In genomic region chr9:50449048-50449447, GRCm38 (mm10) we compare ENCODE assay signal across 10 mouse cellular contexts. TPM values are rescaled to one million over a fixed set of nuclear protein-coding genes. Genes with fewer than 3 reads are reported as not detected.
DNase-seq lines count a peak whose midpoint lies in the region; ATAC-seq and TF ChIP-seq lines count a peak whose summit lies in the region.
"Had no signal": no experiment of that assay in that cellular context is flagged by ENCODE, and none has a peak within 500 bp of the region (broad histone marks: within the 10 kb centered on the region; RNA-seq: fewer than 3 reads in every experiment).

No protein-coding gene starts in this region.

- H3K36me3 ChIP-seq in heart, embryonic 15.5 days, result no peaks in the 10 kb centered on the region
- H3K36me3 ChIP-seq in midbrain, postnatal 0 days (ENCODE audit: insufficient read depth, low read length), result no peaks in the 10 kb centered on the region
- no peaks in the 10 kb centered on the region for H3K36me3 ChIP-seq in midbrain, embryonic 16.5 days (ENCODE audit: control insufficient read depth, insufficient read depth, low read length)
- H3K36me3 ChIP-seq in stomach, postnatal 0 days (ENCODE audit: control insufficient read depth, insufficient read depth, low read length), result no peaks in the 10 kb centered on the region
- H3K36me3 ChIP-seq: embryonic facial prominence, embryonic 12.5 days had no signal

- no peak for DNase-seq in heart, postnatal 25 days (ENCODE audit: low spot score)
- peak; percentile 84 for DNase-seq in midbrain, postnatal 0 days (ENCODE audit: low spot score)
- peak; percentile 51 to 88 for DNase-seq in cerebellum, postnatal 4 days (ENCODE audit: low spot score in 2 of 2)
- DNase-seq in stomach, postnatal 0 days (ENCODE audit: low spot score), result peak; percentile 28
- DNase-seq in urinary bladder, postnatal 36 days (ENCODE audit: low spot score in 2 of 2), result no peak
- DNase-seq in thymus, postnatal 10 days (ENCODE audit: low spot score in 2 of 2), result no peak

- H3K27ac ChIP-seq in heart, embryonic 15.5 days, result no peak overlapping the region
- H3K27ac ChIP-seq in midbrain, postnatal 0 days (ENCODE audit: low read depth, low read length), result no peak overlapping the region
- H3K27ac ChIP-seq in midbrain, embryonic 16.5 days (ENCODE audit: low read length), result no peak overlapping the region
- no peak overlapping the region for H3K27ac ChIP-seq in stomach, postnatal 0 days (replicated peaks)
- H3K27ac ChIP-seq: embryonic facial prominence, embryonic 12.5 days had no signal

- H3K9me3 ChIP-seq in heart, embryonic 15.5 days (replicated peaks), result no peaks in the 10 kb centered on the region
- H3K9me3 ChIP-seq in midbrain, postnatal 0 days (ENCODE audit: low read length), result no peaks in the 10 kb centered on the region
- H3K9me3 ChIP-seq in midbrain, embryonic 16.5 days (replicated peaks; ENCODE audit: control insufficient read depth, low read length, poor library complexity, severe bottlenecking), result no peaks in the 10 kb centered on the region
- no peaks in the 10 kb centered on the region for H3K9me3 ChIP-seq in stomach, postnatal 0 days (ENCODE audit: control insufficient read depth, low read length)
- H3K9me3 ChIP-seq: embryonic facial prominence, embryonic 12.5 days had no signal

- H3K27me3 ChIP-seq in heart, embryonic 15.5 days, result no peaks in the 10 kb centered on the region
- H3K27me3 ChIP-seq in midbrain, postnatal 0 days (ENCODE audit: insufficient read depth, low read length), result no peaks in the 10 kb centered on the region
- no peaks in the 10 kb centered on the region for H3K27me3 ChIP-seq in midbrain, embryonic 16.5 days (ENCODE audit: control insufficient read depth, insufficient read depth, low read depth, low read length)
- H3K27me3 ChIP-seq in stomach, postnatal 0 days (ENCODE audit: control insufficient read depth, insufficient read depth, low read length), result no peaks in the 10 kb centered on the region
- H3K27me3 ChIP-seq: embryonic facial prominence, embryonic 12.5 days; megakaryocyte, embryonic 14.5 days had no signal

- peaks cover 5% of the 10 kb centered on the region; the same call in 1 of the 2 replicates for H3K4me1 ChIP-seq in heart, embryonic 15.5 days (replicated peaks)
- H3K4me1 ChIP-seq in midbrain, postnatal 0 days (ENCODE audit: insufficient read depth, low read length), result no peaks in the 10 kb centered on the region
- peaks cover 7% of the 10 kb centered on the region for H3K4me1 ChIP-seq in midbrain, embryonic 16.5 days (ENCODE audit: control insufficient read depth, insufficient read depth, low read length)
- peaks cover 3% of the 10 kb centered on the region; the same call in 1 of the 2 replicates for H3K4me1 ChIP-seq in stomach, postnatal 0 days (replicated peaks; ENCODE audit: control insufficient read depth, insufficient read depth)
- H3K4me1 ChIP-seq: embryonic facial prominence, embryonic 12.5 days had no signal

- intact Hi-C loops in heart, postnatal 25 days (cut with DNase I), result loop anchor here (10.0 kb wide), 1 partner anchor 226 kb away; no protein-coding TSS in a partner anchor

- WGBS in heart, embryonic 15.5 days, result 47% methylated on average over 13 of the region's 13 CpGs
- 65% methylated on average over 13 of the region's 13 CpGs for WGBS in midbrain, postnatal 0 days
- 54% methylated on average over 13 of the region's 13 CpGs for WGBS in midbrain, embryonic 16.5 days
- 48% methylated on average over 13 of the region's 13 CpGs for WGBS in stomach, postnatal 0 days

- no peak for TF ChIP-seq EP300 in stomach, postnatal 0 days (optimal IDR thresholded peaks at IDR 0.05)

- no peak overlapping the region for H3K9ac ChIP-seq in heart, embryonic 15.5 days
- no peak overlapping the region for H3K9ac ChIP-seq in midbrain, postnatal 0 days (replicated peaks; ENCODE audit: low read length, poor library complexity, severe bottlenecking)
- H3K9ac ChIP-seq in midbrain, embryonic 16.5 days (ENCODE audit: low read depth, low read length), result no peak overlapping the region
- no peak overlapping the region for H3K9ac ChIP-seq in stomach, postnatal 0 days (ENCODE audit: low read length)
- H3K9ac ChIP-seq: embryonic facial prominence, embryonic 12.5 days had no signal

- peak overlapping the region; percentile 11; the same call in 1 of the 2 replicates for H3K4me2 ChIP-seq in heart, embryonic 15.5 days
- no peak overlapping the region for H3K4me2 ChIP-seq in midbrain, postnatal 0 days (ENCODE audit: low read depth, low read length, poor library complexity, severe bottlenecking)
- H3K4me2 ChIP-seq in midbrain, embryonic 16.5 days (ENCODE audit: low read length), result no peak overlapping the region
- no peak overlapping the region for H3K4me2 ChIP-seq in stomach, postnatal 0 days (replicated peaks; ENCODE audit: low read depth)
- H3K4me2 ChIP-seq: embryonic facial prominence, embryonic 12.5 days had no signal

- no peak for ATAC-seq in heart, embryonic 15.5 days (replicated peaks; ENCODE audit: insufficient number of reproducible peaks, insufficient read depth, low FRiP score, low read depth)
- no peak; the same call in 1 of the 2 replicates for ATAC-seq in midbrain, postnatal 0 days (ENCODE audit: low FRiP score)
- ATAC-seq in midbrain, embryonic 16.5 days, result no peak
- no peak for ATAC-seq in stomach, postnatal 0 days (ENCODE audit: low FRiP score, low TSS enrichment)

- TF ChIP-seq CTCF in midbrain, postnatal 0 days (IDR thresholded peaks at IDR 0.05), result no peak
- TF ChIP-seq CTCF in stomach, postnatal 0 days (IDR thresholded peaks at IDR 0.05; ENCODE audit: low read depth), result no peak

- H3K4me3 ChIP-seq in heart, embryonic 15.5 days, result no peak overlapping the region
- H3K4me3 ChIP-seq in midbrain, postnatal 0 days (ENCODE audit: low read depth, low read length), result no peak overlapping the region
- no peak overlapping the region for H3K4me3 ChIP-seq in midbrain, embryonic 16.5 days (ENCODE audit: low read depth, low read length)
- no peak overlapping the region for H3K4me3 ChIP-seq in stomach, postnatal 0 days (ENCODE audit: low read depth, low read length)
- H3K4me3 ChIP-seq: embryonic facial prominence, embryonic 12.5 days; megakaryocyte, embryonic 14.5 days had no signal

RNA-seq across cellular contexts. Expression of gene Plet1, which starts 45.3 kb away (rescaled TPM):
- 0.45 and 1.4 TPM in 2 replicates for polyA plus RNA-seq in heart, embryonic 15.5 days (2015; fragmentation: Nextera tagmentation; extraction: Ambion mirVana)
- 1 to 10 TPM; 1.6 to 2.2 TPM for total RNA-seq in heart, postnatal 25 days (2021)
- 0.33 TPM in 1 of 2 replicates, not detected in the other for total RNA-seq in midbrain, postnatal 0 days (2014; rRNA removed)
- 0.52 and 0.80 TPM in 2 replicates for polyA plus RNA-seq in midbrain, postnatal 0 days (2015; fragmentation: Nextera tagmentation; extraction: Ambion mirVana)
- 0.53 and 0.75 TPM in 2 replicates for polyA plus RNA-seq in midbrain, embryonic 16.5 days (2015; fragmentation: Nextera tagmentation; extraction: Ambion mirVana)
- polyA plus RNA-seq in stomach, postnatal 0 days (2015; fragmentation: Nextera tagmentation; extraction: Ambion mirVana), result 76.4 and 79.7 TPM in 2 replicates

Comparison
In these comparisons a context has a peak if more than half of its experiments do, and no peak if none do; other contexts are left out.
1. DNase-seq: peak in midbrain, postnatal 0 days (single experiment), cerebellum, postnatal 4 days (2 of 2) and stomach, postnatal 0 days (single experiment); none in heart, postnatal 25 days (single experiment), urinary bladder, postnatal 36 days (0 of 2) and thymus, postnatal 10 days (0 of 2).
2. RNA of gene Plet1, which starts 45.3 kb away (polyA plus RNA-seq): 76.4 to 79.7 TPM in stomach, postnatal 0 days; 0.52 to 0.80 TPM in midbrain, postnatal 0 days, 0.53 to 0.75 TPM in midbrain, embryonic 16.5 days and 0.45 to 1.4 TPM in heart, embryonic 15.5 days; every median in the first group is over 10 times any median in the second.